Mouse (Mus musculus) spleen, postnatal 14 days (tissue): ENCODE measurements around the gene Hjurp.

Experiments
- DNase-seq, 2 experiments: peaks; one replicate each; pipeline ENCODE4 v3.0.0; 2021 to 2022; ENCODE audit warnings: low spot score in 2 of 2

Hjurp gene

DNA sequence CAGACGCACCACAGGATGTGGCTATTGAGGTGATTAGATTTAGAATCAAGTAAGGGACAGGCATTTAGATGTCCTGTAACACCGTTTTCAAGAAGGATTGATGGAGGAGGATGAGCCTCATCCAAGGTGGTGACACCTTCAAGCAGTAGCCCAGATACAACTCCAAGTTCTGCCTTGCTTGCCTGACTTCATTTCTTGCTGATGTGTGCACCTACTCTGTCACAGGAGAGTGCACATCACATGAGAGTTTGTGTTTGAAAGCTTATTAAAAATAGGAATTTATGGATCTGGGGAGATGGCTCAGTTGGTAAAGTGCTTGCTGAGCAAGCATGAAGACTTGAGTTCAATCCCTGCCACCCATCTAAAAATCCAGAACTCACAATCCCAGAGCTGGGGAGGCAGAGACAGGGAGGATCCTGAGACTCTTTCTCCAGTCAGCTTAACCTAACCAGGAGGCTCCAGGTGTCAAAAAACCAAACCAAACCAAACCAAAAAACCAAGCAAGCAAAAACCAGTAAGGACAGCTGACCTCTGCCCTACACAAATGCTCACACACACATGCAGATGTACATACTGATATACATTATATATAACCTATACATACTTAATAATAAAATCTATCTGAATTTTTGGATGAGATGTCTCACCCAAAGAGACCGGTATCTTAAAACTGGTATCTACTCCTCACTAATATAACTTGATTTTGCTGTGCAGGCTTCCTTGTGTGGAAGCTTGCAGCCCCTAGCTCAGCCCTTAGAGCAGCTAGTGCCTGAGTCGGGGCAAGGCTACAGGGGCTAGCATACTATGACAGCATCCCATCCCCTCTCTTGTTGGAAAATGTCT lies 21.5 kb upstream of the Hjurp start:
- no peak for DNase-seq

DNA sequence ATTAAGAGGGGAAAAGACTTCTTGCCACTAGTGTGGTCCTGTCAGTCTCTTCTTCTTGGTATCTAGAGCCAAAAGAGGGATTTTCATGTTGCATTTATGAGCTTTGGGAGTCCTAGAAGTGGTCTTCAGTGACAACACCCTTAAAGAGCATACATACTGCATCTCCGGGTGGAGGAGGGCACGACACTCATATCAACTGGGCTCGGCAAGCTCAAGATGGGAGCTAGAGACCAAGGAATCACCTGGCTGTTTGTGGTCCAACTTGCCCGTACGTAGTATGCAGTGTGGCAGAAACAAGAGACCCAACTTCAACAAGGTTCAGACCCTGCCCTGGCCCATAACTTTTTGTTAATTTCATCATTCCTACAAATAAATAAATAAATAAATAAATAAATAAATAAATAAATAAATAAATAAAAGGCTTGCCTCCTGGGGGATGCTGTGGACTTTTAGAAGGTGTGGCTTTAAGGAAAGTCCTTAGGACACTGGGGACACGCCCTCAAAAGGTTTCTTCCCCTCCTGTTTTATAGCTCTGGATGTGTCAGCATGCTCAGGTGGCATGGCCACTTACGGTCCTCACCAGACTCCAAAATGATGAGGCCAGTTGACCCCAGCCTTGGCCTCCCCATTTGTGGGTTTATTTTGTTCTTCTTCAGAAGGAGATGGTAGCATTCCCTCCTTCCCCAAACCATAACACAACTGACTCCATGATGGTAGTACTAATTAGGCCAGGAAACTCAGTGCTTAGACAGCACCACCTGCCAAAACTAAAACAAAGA lies 20.2 kb upstream of the Hjurp start:
- no peak for DNase-seq

DNA sequence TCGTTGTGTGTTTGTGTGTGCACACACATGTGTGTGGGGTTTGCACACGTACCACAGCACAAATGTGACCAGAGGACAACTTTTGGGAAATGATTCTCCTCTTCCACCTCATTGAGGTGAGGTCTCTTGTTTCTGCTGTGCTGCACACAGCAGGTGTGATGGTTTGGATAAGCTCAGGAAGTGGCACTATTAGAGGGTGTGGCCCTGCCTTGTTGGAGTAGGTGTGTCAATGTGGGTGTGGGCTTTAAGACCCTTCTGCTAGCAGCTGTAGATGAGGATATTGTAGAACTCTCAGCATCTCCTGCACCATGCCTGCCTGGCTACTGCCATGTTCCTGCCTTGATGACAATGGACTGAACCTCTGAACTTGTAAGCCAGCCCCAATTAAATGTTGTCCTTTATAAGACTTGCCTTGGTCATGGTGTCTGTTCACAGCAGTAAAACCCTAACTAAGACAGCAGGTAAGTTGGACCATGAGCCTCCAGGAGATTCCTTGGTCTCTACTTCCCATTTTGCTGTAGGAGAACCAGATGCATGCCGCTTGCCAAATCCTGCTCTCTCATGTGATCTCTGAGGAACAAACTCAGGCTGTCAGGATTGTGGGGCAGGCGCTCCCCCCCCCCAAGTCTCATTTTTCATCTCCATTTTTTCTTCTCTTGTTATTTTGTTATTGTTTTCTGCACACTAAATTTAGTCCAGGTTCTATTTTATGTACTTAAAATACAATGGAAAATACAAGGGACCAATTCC lies 18.9 kb upstream of the Hjurp start:
- DNase-seq = no peak

DNA sequence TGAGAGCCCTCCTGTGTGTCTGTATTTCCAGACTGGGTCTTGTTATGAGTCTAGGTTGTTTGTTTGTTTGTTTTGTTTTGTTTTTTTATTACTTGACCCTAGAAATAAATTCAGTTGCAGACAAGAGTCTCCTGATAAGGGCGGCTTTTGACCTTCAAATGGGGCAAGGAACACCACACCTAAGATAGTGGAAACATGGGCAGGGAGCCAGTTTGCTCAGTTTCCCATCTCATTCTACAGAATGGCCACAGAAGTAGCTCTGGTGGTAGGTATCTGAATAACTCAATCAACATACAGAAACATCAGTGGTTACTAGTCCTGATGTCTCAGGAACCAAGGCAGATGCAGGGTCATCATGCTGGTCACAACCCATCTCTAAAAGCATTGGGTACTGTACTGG lies 17.2 kb upstream of the Hjurp start:
- DNase-seq = no peak

DNA sequence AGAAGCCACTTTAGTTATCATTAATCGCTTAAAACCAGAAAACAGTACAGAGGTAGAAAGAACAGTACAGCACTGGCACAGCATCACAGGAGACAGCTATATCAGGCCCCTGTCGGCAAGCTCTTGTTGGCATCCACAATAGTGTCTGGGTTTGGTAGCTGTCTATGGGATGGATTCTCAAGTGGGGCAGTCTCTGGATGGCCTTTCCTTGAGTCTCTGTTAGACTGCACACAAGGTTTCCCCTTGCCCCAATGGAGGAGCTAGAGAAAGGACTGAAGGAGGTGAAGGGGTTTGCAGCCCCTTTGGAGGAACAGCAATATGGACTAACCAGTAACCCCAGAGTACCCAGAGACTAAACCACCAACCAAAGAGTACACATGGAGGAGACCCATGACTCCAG lies 14.6 kb upstream of the Hjurp start:
- DNase-seq = no peak

DNA sequence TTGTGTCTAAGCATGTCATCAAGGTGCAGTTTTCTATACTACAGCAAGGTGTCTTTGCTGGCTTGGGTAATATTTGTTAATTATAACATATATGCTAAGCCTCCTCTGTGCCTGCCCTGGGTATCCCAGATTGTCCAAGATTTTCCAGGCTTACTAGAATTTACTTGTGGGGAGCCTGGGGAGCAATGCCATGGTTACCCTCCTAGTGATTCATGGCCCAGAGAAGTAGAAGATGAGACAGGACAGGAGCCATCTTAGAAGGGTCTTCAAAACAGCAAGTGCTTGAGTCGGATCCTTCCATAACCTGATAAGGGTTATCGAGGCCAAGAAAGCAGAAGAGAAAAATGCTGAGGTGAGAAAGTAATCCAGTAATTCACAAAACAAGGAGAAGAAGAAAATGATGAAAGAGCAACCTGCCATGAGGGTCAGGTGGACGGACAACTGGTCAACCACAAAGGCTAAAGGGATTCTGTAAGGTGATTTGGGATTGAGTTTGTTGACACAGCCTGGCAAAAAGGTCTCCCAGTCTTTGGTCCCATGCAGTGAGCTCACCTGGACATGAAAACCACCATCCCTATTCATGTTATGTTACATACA lies 14.1 kb upstream of the Hjurp start:
- DNase-seq = no peak

DNA sequence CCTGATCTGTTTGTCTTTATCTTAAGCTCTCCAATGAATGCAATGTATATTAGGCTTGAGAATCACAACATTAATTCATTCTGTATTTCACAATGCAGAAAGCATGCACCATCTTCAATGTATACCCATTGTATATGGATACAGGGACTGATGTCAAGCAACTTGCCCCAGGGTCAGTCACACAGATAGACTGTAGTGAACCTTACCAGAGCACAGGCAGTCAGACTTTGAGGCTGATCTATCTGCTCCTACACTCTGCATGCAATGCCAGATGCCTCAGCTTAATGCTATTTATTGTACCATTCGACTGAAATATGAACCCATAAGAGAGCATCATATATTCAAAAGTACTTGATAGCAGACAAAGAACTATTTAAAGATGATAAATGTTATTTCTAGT lies 13.1 kb upstream of the Hjurp start:
- DNase-seq = no peak

DNA sequence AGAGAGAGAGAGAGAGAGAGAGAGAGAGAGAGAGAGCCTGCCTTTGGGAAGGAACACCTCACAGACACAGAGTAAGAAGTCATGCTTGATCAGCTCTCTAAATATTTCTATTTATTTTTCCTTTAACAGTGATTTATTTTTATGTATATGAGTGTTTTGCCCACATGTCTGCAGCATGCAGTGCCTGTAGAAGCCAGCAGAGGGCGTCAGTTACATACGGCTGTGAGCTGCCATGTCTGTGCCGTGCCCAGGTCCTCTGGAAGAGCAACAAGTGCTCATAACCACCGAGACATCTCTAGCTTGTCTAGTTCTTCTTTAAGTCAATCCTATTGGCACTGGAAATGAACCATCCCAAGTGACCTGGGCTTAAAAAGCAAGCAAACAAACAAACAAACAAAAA lies 12.5 kb upstream of the Hjurp start:
- no peak for DNase-seq

DNA sequence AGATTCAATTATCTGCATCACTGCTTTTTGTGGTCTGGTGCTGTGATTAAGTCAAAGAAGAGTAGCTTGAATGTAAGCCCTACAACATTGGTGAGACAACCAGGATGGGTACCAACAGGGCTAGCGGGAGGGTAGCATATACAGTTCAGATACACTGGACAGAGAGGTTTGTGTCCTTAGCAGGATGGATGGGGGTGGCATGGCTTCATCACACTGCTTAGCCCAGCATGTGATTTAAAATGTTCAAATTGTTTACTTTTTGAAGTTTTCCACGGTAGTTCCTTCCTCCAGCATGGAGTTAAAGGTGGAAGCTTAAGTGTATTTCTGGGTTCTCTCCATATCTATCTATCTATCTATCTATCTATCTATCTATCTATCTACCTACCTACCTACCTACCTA lies 11.7 kb upstream of the Hjurp start:
- DNase-seq = no peak

DNA sequence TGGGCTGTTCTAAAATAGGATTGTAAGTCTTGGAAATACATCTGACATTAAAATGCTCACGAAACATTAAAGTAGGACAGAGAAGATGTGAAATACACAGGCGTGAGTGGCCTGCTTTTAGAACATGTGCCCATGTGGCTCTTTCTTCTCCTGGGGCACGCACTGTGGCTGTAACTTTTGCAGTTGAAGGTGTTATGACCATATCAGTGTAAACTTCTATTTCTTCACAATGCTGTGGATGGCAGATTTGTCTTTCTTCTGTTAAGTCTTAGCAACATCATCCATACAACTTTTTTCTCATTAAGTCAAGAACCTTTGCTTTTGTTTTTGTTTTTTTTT lies 11.3 kb upstream of the Hjurp start:
- DNase-seq = no peak

DNA sequence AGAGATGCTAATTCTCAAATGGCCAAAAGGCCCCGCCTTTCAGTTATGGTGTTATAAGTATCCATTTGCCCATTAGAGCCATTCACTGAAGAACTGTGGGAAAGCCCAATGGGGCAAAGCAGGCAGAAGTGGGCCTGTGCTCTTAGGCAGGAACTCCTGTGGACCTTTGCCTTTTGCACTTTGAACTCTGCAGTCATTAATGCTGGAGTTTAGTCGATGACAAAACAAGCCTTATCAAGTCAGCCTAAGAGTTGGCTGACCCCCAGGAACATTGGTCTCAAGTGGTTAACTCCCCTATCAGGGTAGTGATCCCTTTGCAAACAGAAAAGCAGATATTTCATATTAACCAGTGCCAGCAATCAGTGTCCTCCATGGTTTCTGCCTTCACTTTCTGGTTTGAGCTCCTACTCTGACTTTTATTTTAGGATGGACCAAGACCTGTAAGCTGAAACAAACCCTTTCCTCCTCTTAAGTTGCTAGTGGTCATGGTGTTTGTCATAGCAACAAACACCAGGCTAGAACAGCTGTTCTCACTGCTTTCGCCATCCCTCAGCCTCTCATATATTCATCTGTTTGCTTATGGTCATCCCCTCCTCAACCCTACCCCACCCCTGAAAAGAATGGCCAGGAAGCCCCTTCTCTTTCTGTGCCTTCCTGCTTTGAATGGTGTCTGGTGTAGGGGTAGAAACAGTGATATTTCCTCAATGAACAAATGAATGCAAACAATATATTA lies 10.8 kb upstream of the Hjurp start:
- no peak for DNase-seq

DNA sequence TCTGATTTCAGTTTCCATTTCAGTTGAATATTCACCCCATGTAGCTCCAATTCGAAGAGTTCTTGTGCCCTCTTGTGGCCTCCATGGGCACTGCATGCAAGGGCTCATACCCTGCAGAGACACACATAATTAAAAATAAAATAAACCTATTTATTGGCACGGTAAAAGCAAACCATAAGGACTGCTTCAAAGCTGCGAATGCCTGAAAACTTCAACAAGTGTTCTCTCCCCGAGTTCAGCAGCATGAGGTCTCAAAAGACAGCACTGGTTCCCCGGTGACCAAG lies 10.2 kb upstream of the Hjurp start:
- DNase-seq = peak in 1 of 2 experiments; percentile 69

DNA sequence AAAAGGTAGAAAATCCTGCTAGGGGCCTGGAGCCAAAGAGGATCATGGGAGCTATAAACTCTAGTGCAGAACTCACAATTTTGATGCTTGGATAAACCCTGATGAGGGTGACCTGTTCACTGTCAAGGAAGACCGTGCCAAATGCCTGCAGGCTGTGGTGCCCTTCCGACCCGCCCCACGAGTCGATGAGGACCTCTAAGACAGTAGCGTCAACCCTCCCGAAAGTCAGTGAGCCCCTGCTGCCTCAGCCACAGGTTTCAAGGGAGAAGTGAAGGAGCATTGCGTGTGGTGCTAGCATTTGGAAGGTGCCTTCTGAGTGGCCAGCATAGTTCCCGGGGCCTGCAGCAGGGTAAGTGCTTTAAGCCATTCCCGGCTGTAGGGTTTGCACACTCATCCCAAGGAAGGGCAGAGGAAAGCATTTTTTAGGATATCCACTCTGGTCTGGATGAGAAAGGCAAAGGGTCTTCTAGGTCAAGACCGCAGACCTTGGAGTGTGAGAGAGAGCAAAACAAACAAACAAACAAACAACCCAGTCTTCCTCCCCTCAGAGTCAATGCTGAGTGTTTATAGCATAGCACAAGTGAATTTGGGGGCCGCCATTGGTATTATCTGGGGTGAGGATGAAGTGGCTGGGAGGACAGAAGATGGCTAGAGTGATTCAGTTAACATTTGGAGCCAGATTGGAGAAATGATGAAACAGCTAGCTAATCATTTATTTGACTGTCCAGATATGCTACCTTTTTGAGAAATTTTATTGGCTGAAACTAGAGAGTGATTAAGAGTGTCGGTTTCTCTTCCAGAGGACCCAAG lies 9.7 kb upstream of the Hjurp start:
- no peak for DNase-seq

DNA sequence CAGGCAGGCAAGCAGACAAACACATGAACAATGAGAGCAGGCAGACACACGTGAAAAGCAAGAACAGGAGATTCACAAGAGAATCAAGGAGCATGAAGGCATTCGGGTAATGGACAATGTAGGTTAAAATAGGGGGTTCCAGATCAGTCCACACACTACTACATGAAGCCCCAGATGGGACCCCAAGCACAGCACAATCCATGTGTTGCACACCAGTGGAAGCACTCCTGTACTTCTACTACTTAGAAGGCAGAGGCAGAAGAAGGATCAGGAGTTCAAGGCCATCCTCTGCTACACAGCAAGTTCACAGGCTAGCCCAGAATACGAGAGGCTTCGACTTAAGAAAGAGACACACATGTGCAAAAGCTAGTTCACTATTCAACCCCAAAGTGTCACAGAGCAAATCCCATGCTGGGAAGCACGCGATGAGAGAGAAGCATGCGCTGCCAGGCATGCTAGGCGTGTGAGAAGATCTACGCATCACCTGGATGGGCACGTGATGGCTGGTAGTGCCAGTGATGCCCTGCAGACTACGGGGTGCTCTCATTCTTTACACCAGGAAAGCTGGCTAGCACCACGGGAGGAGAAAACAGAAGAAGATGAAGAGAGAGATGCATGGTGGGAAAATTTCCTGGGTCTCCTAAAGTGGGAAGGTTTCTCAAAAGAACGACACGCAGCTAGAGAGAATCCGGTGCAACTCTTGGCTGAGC lies 8.9 kb upstream of the Hjurp start:
- no peak for DNase-seq

DNA sequence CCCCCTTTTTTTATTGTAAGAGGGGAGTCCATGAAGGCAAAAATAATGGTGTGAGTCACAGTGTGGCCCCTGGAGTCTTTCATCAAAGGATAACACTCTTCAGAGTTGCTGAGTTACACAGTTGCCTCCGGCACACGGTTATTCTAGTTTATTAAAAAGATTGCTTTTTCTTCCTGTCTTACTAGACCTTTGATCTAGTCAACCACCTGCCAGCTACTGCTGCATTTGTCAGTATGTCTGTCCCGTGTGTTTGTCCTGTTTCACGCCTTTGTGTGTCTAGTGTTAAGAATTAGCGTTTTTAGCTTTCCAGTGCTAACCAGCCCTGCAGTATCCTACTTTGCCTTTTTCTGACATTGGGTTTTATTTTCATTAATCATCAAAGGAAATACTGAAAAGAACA lies 8.2 kb upstream of the Hjurp start:
- no peak for DNase-seq

DNA sequence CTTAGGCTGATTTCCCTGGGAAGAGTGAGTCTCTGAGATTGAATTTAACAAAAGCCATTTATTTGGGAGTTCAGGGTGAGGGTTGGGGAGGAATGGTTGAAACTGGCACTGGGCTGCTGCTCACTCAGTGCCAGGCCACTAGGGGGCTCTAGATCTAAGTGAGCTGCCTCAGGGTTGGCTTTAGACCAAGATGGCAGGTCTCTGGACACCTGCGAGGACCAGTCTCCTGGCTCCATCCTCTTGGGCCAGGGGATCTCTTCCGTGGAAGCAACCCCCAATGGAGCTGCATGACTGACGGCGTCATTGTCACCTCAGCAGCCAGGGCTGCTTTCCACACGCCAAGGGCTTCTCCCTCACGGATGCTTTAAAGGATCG lies 7.5 kb upstream of the Hjurp start:
- no peak for DNase-seq

DNA sequence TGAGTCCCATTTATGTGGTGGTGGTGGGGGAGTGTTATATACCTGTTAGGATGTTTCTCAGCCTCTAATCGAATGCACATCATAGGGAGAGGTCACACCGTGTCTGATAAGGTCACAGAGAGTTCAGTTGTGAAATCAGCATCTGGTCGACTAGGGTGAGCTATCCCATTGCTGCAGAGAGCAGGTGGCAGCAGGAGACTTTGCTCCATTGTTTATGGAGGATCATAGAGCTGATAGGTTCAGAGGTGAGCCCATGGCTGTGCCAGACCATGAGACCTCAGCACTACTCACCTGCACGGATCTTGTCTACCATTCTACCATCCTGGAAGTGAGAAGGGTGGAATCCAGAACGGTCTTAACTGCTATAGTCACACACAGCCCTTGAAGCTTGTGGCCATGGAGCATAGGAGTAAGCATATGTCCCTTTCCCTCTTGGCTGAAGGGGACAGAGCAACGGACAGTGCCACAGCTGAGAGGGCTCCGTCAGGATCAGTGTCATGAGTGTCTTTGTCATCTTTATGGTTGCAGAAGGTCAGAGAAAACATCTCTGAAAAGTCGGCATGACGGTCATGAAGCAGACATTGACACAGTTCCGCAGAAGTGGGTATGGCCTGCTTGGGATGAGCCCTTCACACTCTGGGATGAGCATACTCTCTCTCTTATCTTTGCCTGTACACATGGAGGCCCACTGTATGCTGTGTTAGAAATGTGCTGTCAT lies 7.0 kb upstream of the Hjurp start:
- DNase-seq = no peak

DNA sequence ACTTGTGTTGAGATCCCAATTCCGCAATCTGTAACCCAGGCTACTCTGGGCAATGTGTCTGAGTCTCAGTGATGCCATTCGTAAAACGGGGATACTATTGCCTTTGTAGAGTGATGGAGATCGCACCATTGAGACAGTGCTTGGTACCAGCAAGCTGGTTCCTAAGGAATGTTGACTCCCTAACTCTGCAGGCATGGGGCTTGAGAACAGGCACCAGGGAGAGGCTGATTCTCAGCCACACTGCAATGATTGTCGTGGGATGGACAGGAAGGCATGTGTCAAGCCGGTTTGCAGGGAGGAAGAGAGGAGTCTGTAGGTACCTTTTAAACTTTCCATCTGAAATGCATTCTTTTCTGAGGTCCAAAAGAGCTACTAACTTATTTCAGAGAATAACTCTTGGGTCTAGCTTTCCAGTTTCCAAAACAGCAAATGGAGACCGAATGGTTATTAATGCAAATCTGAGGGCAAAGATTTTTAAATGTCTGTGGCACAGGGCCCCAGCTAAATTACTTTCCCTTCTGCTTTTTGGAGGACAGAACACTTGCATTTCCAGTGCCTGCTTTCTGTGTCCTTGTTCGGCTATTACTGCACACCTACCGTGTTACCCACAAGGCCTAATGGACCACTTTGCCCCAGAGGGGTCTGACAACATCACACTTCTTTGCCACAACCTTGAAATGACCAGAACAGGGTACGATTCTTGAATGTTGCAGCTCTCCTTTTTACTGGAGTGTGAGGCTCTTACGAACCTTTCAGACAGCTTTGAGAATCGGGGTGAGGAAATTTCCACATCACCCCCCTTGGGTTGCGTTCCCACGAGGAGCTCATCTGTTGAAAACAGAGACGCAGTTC lies 6.2 kb upstream of the Hjurp start:
- DNase-seq = peak in 1 of 2 experiments; percentile 9

DNA sequence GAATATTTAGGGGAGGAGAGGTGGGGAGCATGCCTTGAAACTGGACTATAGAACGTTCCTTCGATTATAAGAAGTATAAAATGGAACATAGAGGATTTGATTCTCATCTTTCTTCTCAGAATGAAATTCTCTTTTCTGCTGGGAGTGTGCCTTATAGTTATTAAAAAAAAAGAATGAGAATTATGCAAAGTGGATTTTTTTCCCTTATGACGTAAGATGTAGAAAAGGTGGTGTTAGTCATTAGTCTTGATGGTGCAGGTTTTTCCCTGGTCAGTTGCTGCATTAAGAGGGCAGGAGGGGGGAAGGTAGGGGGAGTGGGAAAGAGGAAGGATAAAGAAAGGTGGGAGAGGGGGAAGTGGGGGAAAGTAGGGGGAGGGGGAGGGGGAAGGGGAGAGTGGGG lies 4.9 kb upstream of the Hjurp start:
- no peak for DNase-seq
